Mouse (Mus musculus): Measurements from ENCODE around the gene Zkscan17. TPM values are rescaled to one million over a fixed set of nuclear protein-coding genes. Genes with fewer than 3 reads are reported as not detected.

Zkscan17 gene
- polyA plus RNA-seq, 1 experiment from 2014 or later = 18.2 TPM

- Histone ChIP-seq H3K4me2 (replicated peaks) (no peak overlapping the region), H3K9ac (replicated peaks) (no peak overlapping the region), H3K36me3 (peaks cover 57% of the 10 kb centered on the region), H3K27ac (no peak overlapping the region), H3K27me3 (no peaks in the 10 kb centered on the region), H3K9me3 (peaks cover 9% of the 10 kb centered on the region), H3K4me1 (replicated peaks) (no peaks in the 10 kb centered on the region), H3K4me3 (replicated peaks) (no peak overlapping the region)
- WGBS = 97% methylated on average over 12 of the region's 12 CpGs
- no peak for ATAC-seq
Measured at GRCm38 (mm10) chr11:59437954-59438353, 88.6 kb downstream of the Zkscan17 start.

Other genes with a start within 250 kb of the Zkscan17 start
- 0.68 and 3.0 TPM in 2 replicates for gene Wnt3a, start 236.0 kb downstream of the Zkscan17 start, polyA plus RNA-seq (2015; fragmentation: Nextera tagmentation; extraction: Ambion mirVana)
- gene Wnt9a, start 219.8 kb downstream of the Zkscan17 start, polyA plus RNA-seq (2015; fragmentation: Nextera tagmentation; extraction: Ambion mirVana) = 2.9 and 6.0 TPM in 2 replicates
- not detected in 2 replicates for gene Prss38, start 151.1 kb downstream of the Zkscan17 start, polyA plus RNA-seq (2015; fragmentation: Nextera tagmentation; extraction: Ambion mirVana)
- 14.3 TPM in 2 replicates for gene Jmjd4, start 76.7 kb downstream of the Zkscan17 start, polyA plus RNA-seq (2015; fragmentation: Nextera tagmentation; extraction: Ambion mirVana)
- gene Snap47, start 75.6 kb downstream of the Zkscan17 start, polyA plus RNA-seq (2015; fragmentation: Nextera tagmentation; extraction: Ambion mirVana) = 352 and 380 TPM in 2 replicates
- gene Zfp867, start 54.3 kb downstream of the Zkscan17 start, polyA plus RNA-seq (2015; fragmentation: Nextera tagmentation; extraction: Ambion mirVana) = 14.7 and 15.0 TPM in 2 replicates
- 0.04 and 0.21 TPM in 2 replicates for gene Nlrp3, start 14.8 kb upstream of the Zkscan17 start, polyA plus RNA-seq (2015; fragmentation: Nextera tagmentation; extraction: Ambion mirVana)
- not detected in 2 replicates for gene Olfr222, start 49.5 kb upstream of the Zkscan17 start, polyA plus RNA-seq (2015; fragmentation: Nextera tagmentation; extraction: Ambion mirVana)
- not detected in 2 replicates for gene Olfr223, start 66.5 kb upstream of the Zkscan17 start, polyA plus RNA-seq (2015; fragmentation: Nextera tagmentation; extraction: Ambion mirVana)
- 37.1 and 39.3 TPM in 2 replicates for gene Mprip, start 134.6 kb upstream of the Zkscan17 start, polyA plus RNA-seq (2015; fragmentation: Nextera tagmentation; extraction: Ambion mirVana)

All from midbrain, embryonic 13.5 days (tissue).